ENCODE assay signal across 10 mouse cellular contexts in the genomic region with DNA sequence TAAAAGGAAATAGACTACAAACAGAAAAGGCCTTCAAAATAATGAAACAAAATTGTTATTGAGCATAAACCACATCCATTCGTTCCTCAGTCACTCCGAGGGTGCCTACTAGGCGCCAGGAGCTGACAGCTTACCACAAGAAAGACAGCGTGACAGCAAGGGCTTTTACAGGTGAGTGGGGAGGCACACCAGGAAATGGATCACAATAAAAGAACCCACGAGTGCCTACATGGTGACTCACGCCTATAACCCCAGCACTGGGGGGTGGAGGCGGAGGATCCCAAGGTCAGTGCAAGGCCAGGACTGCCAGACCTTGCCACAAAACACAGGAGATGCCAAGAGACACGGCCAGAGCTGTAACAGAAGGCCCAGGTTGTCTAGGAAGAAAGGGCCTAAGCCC. TPM values are rescaled to one million over a fixed set of nuclear protein-coding genes. Genes with fewer than 3 reads are reported as not detected.
DNase-seq lines count a peak whose midpoint lies in the region; ATAC-seq lines count a peak whose summit lies in the region.
"Had no signal": no experiment of that assay in that cellular context is flagged by ENCODE, and none has a peak within 500 bp of the region (broad histone marks: within the 10 kb centered on the region; RNA-seq: fewer than 3 reads in every experiment).

No protein-coding gene starts in this region.

- H3K27ac ChIP-seq in kidney, embryonic 15.5 days, result peak overlapping the region; percentile 34; the same call in 1 of the 2 replicates
- no peak overlapping the region for H3K27ac ChIP-seq in midbrain, embryonic 15.5 days

- no peaks in the 10 kb centered on the region for H3K27me3 ChIP-seq in kidney, embryonic 15.5 days
- no peaks in the 10 kb centered on the region for H3K27me3 ChIP-seq in midbrain, embryonic 15.5 days (replicated peaks)

- H3K36me3 ChIP-seq in kidney, embryonic 15.5 days, result peaks cover 31% of the 10 kb centered on the region
- no peaks in the 10 kb centered on the region for H3K36me3 ChIP-seq in midbrain, embryonic 15.5 days (replicated peaks)

- no peak for DNase-seq in kidney, adult 9 months
- peak; percentile 91 to 93 for DNase-seq in adrenal gland, adult (ENCODE audit: inconsistent age in 2 of 2, low spot score in 1 of 2)
- DNase-seq in kidney, postnatal 25 days, result peak; percentile 23 to 64
- no peak for DNase-seq in layer of hippocampus, postnatal 14 days (ENCODE audit: low spot score in 2 of 2)
- DNase-seq in thymus, postnatal 36 days, result no peak
- DNase-seq: cerebellum, adult 11-12 months; gastrocnemius, postnatal 14 days had no signal

- H3K9ac ChIP-seq in kidney, embryonic 15.5 days, result no peak overlapping the region
- no peak overlapping the region for H3K9ac ChIP-seq in midbrain, embryonic 15.5 days

- H3K4me1 ChIP-seq in kidney, embryonic 15.5 days, result peaks cover 6% of the 10 kb centered on the region; the same call in 1 of the 2 replicates
- no peaks in the 10 kb centered on the region for H3K4me1 ChIP-seq in midbrain, embryonic 15.5 days

- H3K4me2 ChIP-seq in kidney, embryonic 15.5 days, result no peak overlapping the region
- no peak overlapping the region for H3K4me2 ChIP-seq in midbrain, embryonic 15.5 days

- WGBS in kidney, embryonic 15.5 days, result 60% methylated on average over 8 of the region's 8 CpGs
- 79% methylated on average over 8 of the region's 8 CpGs for WGBS in midbrain, embryonic 15.5 days

- no peaks in the 10 kb centered on the region for H3K9me3 ChIP-seq in kidney, embryonic 15.5 days (replicated peaks)
- no peaks in the 10 kb centered on the region for H3K9me3 ChIP-seq in midbrain, embryonic 15.5 days

- H3K4me3 ChIP-seq in kidney, embryonic 15.5 days (replicated peaks), result no peak overlapping the region
- no peak overlapping the region for H3K4me3 ChIP-seq in midbrain, embryonic 15.5 days

- 0 out of 2 replicates have a peak, but pooled peaks have one; percentile 40 for ATAC-seq in kidney, embryonic 15.5 days (replicated peaks; ENCODE audit: low FRiP score)
- ATAC-seq in CD4-positive, CD25-positive, alpha-beta regulatory T cell, adult 4 months, result peak; percentile 60
- ATAC-seq in midbrain, embryonic 15.5 days (replicated peaks), result no peak

RNA-seq across cellular contexts. Expression of gene Klhl2, which starts 23.4 kb away (rescaled TPM):
- 15.3 and 16.1 TPM in 2 replicates for polyA plus RNA-seq in kidney, embryonic 15.5 days (2015; fragmentation: Nextera tagmentation; extraction: Ambion mirVana)
- polyA plus RNA-seq in CD4-positive, CD25-positive, alpha-beta regulatory T cell, adult 4 months (2017; shearing (Covaris generic)), result 1 to 10 TPM; 3.9 to 9.9 TPM
- polyA plus RNA-seq in midbrain, embryonic 15.5 days (2015; fragmentation: Nextera tagmentation; extraction: Ambion mirVana), result 43.4 and 43.8 TPM in 2 replicates
- 100 to 1,000 TPM; 220 to 258 TPM for total RNA-seq in layer of hippocampus, postnatal 14 days (2021)

Comparison
In these comparisons a context has a peak if more than half of its experiments do, and no peak if none do; other contexts are left out.
1. DNase-seq: peak in adrenal gland, adult (2 of 2) and kidney, postnatal 25 days (2 of 2); none in kidney, adult 9 months (single experiment), layer of hippocampus, postnatal 14 days (0 of 2) and thymus, postnatal 36 days (0 of 2).